30 mouse cellular contexts compared by ENCODE assay signal in the genomic region with DNA sequence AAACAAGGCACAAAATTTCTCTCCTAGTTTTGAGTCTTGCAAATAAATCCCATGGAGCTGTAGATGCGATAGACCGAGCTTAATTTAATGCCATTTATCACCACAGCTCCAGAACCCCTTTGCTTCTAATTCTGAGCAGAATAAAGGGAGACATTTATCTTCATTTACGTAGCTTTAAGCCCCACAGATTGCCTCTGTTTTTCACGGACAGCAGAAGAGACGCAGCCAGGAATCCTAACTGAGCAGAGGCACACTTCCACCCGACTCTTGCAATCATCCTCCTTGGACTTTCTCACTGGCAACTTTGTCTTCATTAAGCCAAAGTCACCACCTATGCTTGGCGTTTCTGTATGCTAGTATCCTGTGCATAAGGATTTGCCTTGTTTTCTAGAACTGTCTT.
DNase-seq lines count a peak whose midpoint lies in the region; ATAC-seq lines count a peak whose summit lies in the region.
"Had no signal": no experiment of that assay in that cellular context is flagged by ENCODE, and none has a peak within 500 bp of the region (broad histone marks: within the 10 kb centered on the region; RNA-seq: fewer than 3 reads in every experiment).

No protein-coding gene starts in this region.

- no peaks in the 10 kb centered on the region for H3K36me3 ChIP-seq in hindbrain, embryonic 13.5 days
- no peaks in the 10 kb centered on the region for H3K36me3 ChIP-seq in neural tube, embryonic 12.5 days
- H3K36me3 ChIP-seq in stomach, embryonic 15.5 days = no peaks in the 10 kb centered on the region
- H3K36me3 ChIP-seq in forebrain, embryonic 16.5 days (ENCODE audit: control insufficient read depth, insufficient read depth) = no peaks in the 10 kb centered on the region
- no peaks in the 10 kb centered on the region for H3K36me3 ChIP-seq in heart, embryonic 12.5 days
- H3K36me3 ChIP-seq: heart, embryonic 15.5 days; limb, embryonic 10.5 days; limb, embryonic 15.5 days; liver, embryonic 13.5 days; midbrain, embryonic 12.5 days had no signal

- H3K9ac ChIP-seq in hindbrain, embryonic 13.5 days = no peak overlapping the region
- no peak overlapping the region for H3K9ac ChIP-seq in neural tube, embryonic 12.5 days
- H3K9ac ChIP-seq in stomach, embryonic 15.5 days = no peak overlapping the region
- no peak overlapping the region for H3K9ac ChIP-seq in forebrain, embryonic 16.5 days (replicated peaks; ENCODE audit: low read depth, low read length)
- no peak overlapping the region for H3K9ac ChIP-seq in heart, embryonic 12.5 days
- H3K9ac ChIP-seq: heart, embryonic 15.5 days; limb, embryonic 15.5 days; liver, embryonic 13.5 days; midbrain, embryonic 12.5 days had no signal

- ATAC-seq in frontal cortex, adult (ENCODE audit: low TSS enrichment) = peak; percentile 62
- 0 out of 2 replicates have a peak, but pooled peaks have one; percentile 43 for ATAC-seq in hindbrain, embryonic 13.5 days (ENCODE audit: low FRiP score)
- ATAC-seq in neural tube, embryonic 12.5 days (ENCODE audit: low FRiP score, low read depth) = peak; percentile 56; the same call in 1 of the 2 replicates
- ATAC-seq in stomach, embryonic 15.5 days (ENCODE audit: insufficient read depth, low FRiP score, low read depth) = no peak
- ATAC-seq in forebrain, embryonic 16.5 days = no peak
- no peak for ATAC-seq in heart, embryonic 12.5 days (ENCODE audit: insufficient number of reproducible peaks, low FRiP score)
- ATAC-seq: activated CD4-positive, CD25-positive, alpha-beta regulatory T cell, adult 4 months; forebrain, embryonic 14.5 days; lung, postnatal 0 days had no signal

- H3K9me3 ChIP-seq in hindbrain, embryonic 13.5 days = no peaks in the 10 kb centered on the region
- no peaks in the 10 kb centered on the region for H3K9me3 ChIP-seq in neural tube, embryonic 12.5 days
- H3K9me3 ChIP-seq in stomach, embryonic 15.5 days = no peaks in the 10 kb centered on the region
- H3K9me3 ChIP-seq in forebrain, embryonic 16.5 days (ENCODE audit: control insufficient read depth, low read length) = no peaks in the 10 kb centered on the region
- H3K9me3 ChIP-seq in heart, embryonic 12.5 days (replicated peaks) = no peaks in the 10 kb centered on the region
- H3K9me3 ChIP-seq: heart, embryonic 15.5 days; limb, embryonic 10.5 days; limb, embryonic 15.5 days; liver, embryonic 13.5 days; megakaryocyte, embryonic 14.5 days; midbrain, embryonic 12.5 days had no signal

- WGBS in hindbrain, embryonic 13.5 days = 47% methylated on average over 7 of the region's 7 CpGs
- 34% methylated on average over 7 of the region's 7 CpGs for WGBS in neural tube, embryonic 12.5 days
- WGBS in stomach, embryonic 15.5 days = 36% methylated on average over 7 of the region's 7 CpGs
- WGBS in forebrain, embryonic 16.5 days = 74% methylated on average over 7 of the region's 7 CpGs
- WGBS in heart, embryonic 12.5 days = 65% methylated on average over 7 of the region's 7 CpGs

- H3K27ac ChIP-seq in hindbrain, embryonic 13.5 days = no peak overlapping the region
- no peak overlapping the region for H3K27ac ChIP-seq in neural tube, embryonic 12.5 days
- no peak overlapping the region for H3K27ac ChIP-seq in stomach, embryonic 15.5 days
- no peak overlapping the region for H3K27ac ChIP-seq in forebrain, embryonic 16.5 days (ENCODE audit: low read length)
- no peak overlapping the region for H3K27ac ChIP-seq in heart, embryonic 12.5 days (ENCODE audit: poor library complexity, severe bottlenecking)
- H3K27ac ChIP-seq: heart, embryonic 15.5 days; limb, embryonic 10.5 days; limb, embryonic 15.5 days; liver, embryonic 13.5 days; midbrain, embryonic 12.5 days had no signal

- H3K4me3 ChIP-seq in hindbrain, embryonic 13.5 days = no peak overlapping the region
- no peak overlapping the region for H3K4me3 ChIP-seq in neural tube, embryonic 12.5 days
- H3K4me3 ChIP-seq in stomach, embryonic 15.5 days (replicated peaks) = no peak overlapping the region
- no peak overlapping the region for H3K4me3 ChIP-seq in forebrain, embryonic 16.5 days (replicated peaks; ENCODE audit: low read length)
- H3K4me3 ChIP-seq in heart, embryonic 12.5 days = no peak overlapping the region
- H3K4me3 ChIP-seq: heart, embryonic 15.5 days; limb, embryonic 10.5 days; limb, embryonic 15.5 days; liver, embryonic 13.5 days; megakaryocyte, embryonic 14.5 days; midbrain, embryonic 12.5 days had no signal

- H3K4me1 ChIP-seq in hindbrain, embryonic 13.5 days (replicated peaks) = 0 out of 2 replicates have a peak, but pooled peaks cover 5% of the 10 kb centered on the region
- no peaks in the 10 kb centered on the region for H3K4me1 ChIP-seq in neural tube, embryonic 12.5 days
- no peaks in the 10 kb centered on the region for H3K4me1 ChIP-seq in stomach, embryonic 15.5 days
- no peaks in the 10 kb centered on the region for H3K4me1 ChIP-seq in forebrain, embryonic 16.5 days (replicated peaks; ENCODE audit: control insufficient read depth, insufficient read depth, low read length)
- H3K4me1 ChIP-seq in heart, embryonic 12.5 days (replicated peaks) = no peaks in the 10 kb centered on the region
- H3K4me1 ChIP-seq: heart, embryonic 15.5 days; limb, embryonic 10.5 days; limb, embryonic 15.5 days; liver, embryonic 13.5 days; megakaryocyte, embryonic 14.5 days; midbrain, embryonic 12.5 days had no signal

- peak overlapping the region; percentile 18; the same call in 1 of the 2 replicates for H3K4me2 ChIP-seq in hindbrain, embryonic 13.5 days
- 0 out of 2 replicates have a peak overlapping the region, but pooled peaks have one; percentile 12 for H3K4me2 ChIP-seq in neural tube, embryonic 12.5 days (replicated peaks)
- H3K4me2 ChIP-seq in stomach, embryonic 15.5 days = peak overlapping the region; percentile 20; the same call in 1 of the 2 replicates
- no peak overlapping the region for H3K4me2 ChIP-seq in forebrain, embryonic 16.5 days (ENCODE audit: low read length)
- H3K4me2 ChIP-seq in heart, embryonic 12.5 days = no peak overlapping the region
- H3K4me2 ChIP-seq: heart, embryonic 15.5 days; limb, embryonic 15.5 days; liver, embryonic 13.5 days; midbrain, embryonic 12.5 days had no signal

- no peak for DNase-seq in frontal cortex, adult 2 months (ENCODE audit: extremely low spot score in 1 of 2, low spot score in 1 of 2)
- DNase-seq in urinary bladder, postnatal 14 days (ENCODE audit: low spot score) = no peak
- DNase-seq: adrenal gland, adult 2 months; cerebellum, adult 2 months; cerebellum, postnatal 14 days; gastrocnemius, postnatal 14 days; kidney, adult 11 months; kidney, postnatal 14 days; liver, embryonic 13.5 days; lung, adult 18-20 months; lung, postnatal 4 days; retina, postnatal 1 day; right cerebral cortex, postnatal 14 days; thymus, adult 2 months; thymus, postnatal 4 days had no signal

- H3K27me3 ChIP-seq in hindbrain, embryonic 13.5 days = no peaks in the 10 kb centered on the region
- H3K27me3 ChIP-seq in neural tube, embryonic 12.5 days (replicated peaks) = no peaks in the 10 kb centered on the region
- no peaks in the 10 kb centered on the region for H3K27me3 ChIP-seq in stomach, embryonic 15.5 days (replicated peaks)
- H3K27me3 ChIP-seq in forebrain, embryonic 16.5 days (replicated peaks; ENCODE audit: control insufficient read depth, insufficient read depth, low read length) = no peaks in the 10 kb centered on the region
- H3K27me3 ChIP-seq in heart, embryonic 12.5 days (replicated peaks) = no peaks in the 10 kb centered on the region
- H3K27me3 ChIP-seq: CH12.LX; heart, embryonic 15.5 days; limb, embryonic 15.5 days; liver, embryonic 13.5 days; megakaryocyte, embryonic 14.5 days; midbrain, embryonic 12.5 days had no signal

Comparison
In these comparisons a context has a peak if more than half of its experiments do, and no peak if none do; other contexts are left out.
1. ATAC-seq: peak in frontal cortex, adult (single experiment), hindbrain, embryonic 13.5 days (single experiment) and neural tube, embryonic 12.5 days (single experiment); none in stomach, embryonic 15.5 days (single experiment), forebrain, embryonic 16.5 days (single experiment) and heart, embryonic 12.5 days (single experiment).
2. H3K4me2 ChIP-seq: peak in hindbrain, embryonic 13.5 days (single experiment), neural tube, embryonic 12.5 days (single experiment) and stomach, embryonic 15.5 days (single experiment); none in forebrain, embryonic 16.5 days (single experiment) and heart, embryonic 12.5 days (single experiment).